Mouse (Mus musculus) olfactory bulb, adult 2 months (tissue): Measurements from ENCODE around the gene Cdc73.

Experiments used
- CTCF ChIP-seq: fragments of 200-500 bp; IDR thresholded peaks from 2 replicates; pipeline ENCODE4 v1.5.1; 2012; ENCODE audit warnings: low read depth, mild to moderate bottlenecking, low read length, moderate library complexity; ENCODE audit not compliant: insufficient read depth
- POLR2A ChIP-seq: fragments of 200-500 bp; IDR thresholded peaks from 2 replicates; pipeline ENCODE4 v1.6.1; 2012; ENCODE audit warnings: mild to moderate bottlenecking, low read depth, low read length, moderate library complexity; ENCODE audit not compliant: insufficient read depth

DNA sequence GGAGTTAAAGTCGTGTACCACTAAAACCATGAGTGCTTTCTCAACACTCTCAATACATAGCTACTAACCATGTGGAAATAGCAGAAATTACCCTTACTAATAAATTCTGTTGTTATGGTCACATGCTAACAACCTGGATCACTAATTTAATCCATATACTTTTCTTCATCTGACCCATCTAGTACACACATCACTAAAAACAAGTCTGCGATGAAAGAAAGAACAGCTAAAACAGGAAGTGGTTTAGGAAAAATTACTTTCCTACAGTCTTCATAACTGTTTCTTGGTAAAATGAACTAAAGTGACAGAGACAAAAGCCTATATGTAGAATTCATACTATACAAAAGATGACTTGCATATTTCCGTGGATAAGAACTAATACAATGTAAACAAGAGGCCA is 49.0 kb downstream of the Cdc73 start:
- no peak for TF ChIP-seq CTCF
- no peak for TF ChIP-seq POLR2A
